Mouse (Mus musculus) CH12.LX (cell line): ENCODE measurements at regions not wholly inside any gene's neighbourhood (a gene's known extent, or its start where the extent isn't known, plus 50 kb on each side); places are given as distances from the start of the nearest gene placed in this dataset.

Experiments used
- DNase-seq: peaks from one replicate; pipeline ENCODE4 v3.0.0-alpha.2; 2013; ENCODE audit errors: extremely low read depth
- H3K27ac ChIP-seq: 2 replicates; pipeline ENCODE4 v1.5.1; 2012; ENCODE audit warnings: low read depth, mild to moderate bottlenecking, control low read depth, moderate library complexity; ENCODE audit not compliant: insufficient read depth
- H3K27me3 ChIP-seq: replicated peaks from 2 replicates; pipeline ENCODE3; 2012; ENCODE audit warnings: inconsistent platforms
- H3K36me3 ChIP-seq, 2 experiments: replicated peaks in 1 of 2; 2 replicates each; pipeline versions ENCODE3 to v1.6.1; 2012; ENCODE audit warnings: inconsistent platforms in 1 of 2, low read length in 1 of 2, mild to moderate bottlenecking in 1 of 2, mixed read lengths in 1 of 2, moderate library complexity in 1 of 2; ENCODE audit not compliant: control insufficient read depth in 1 of 2, insufficient read depth in 1 of 2
- H3K4me1 ChIP-seq, 2 experiments: 2 replicates each; pipeline ENCODE4 v1.6.1; 2012; ENCODE audit warnings: inconsistent platforms in 1 of 2, moderate library complexity in 1 of 2; ENCODE audit not compliant: insufficient read depth in 2 of 2, control insufficient read depth in 1 of 2
- H3K4me2 ChIP-seq: 2 replicates; pipeline ENCODE4 v1.6.1; 2012; ENCODE audit warnings: low read depth, mild to moderate bottlenecking, control low read depth; ENCODE audit not compliant: poor library complexity, insufficient read depth, severe bottlenecking
- H3K4me3 ChIP-seq, 3 experiments: fragments of 150-350 bp in 1 of 3; sonication (generic) in 1 of 3; replicated peaks in 1 of 3; 2 replicates each; pipeline versions ENCODE3 to v1.5.1; 2011 to 2012; ENCODE audit warnings: low read depth in 2 of 3, low read length in 2 of 3, mild to moderate bottlenecking in 2 of 3, moderate library complexity in 2 of 3, control low read depth in 1 of 3, improper control_type of control experiment in 1 of 3, inconsistent platforms in 1 of 3, mixed read lengths in 1 of 3; ENCODE audit not compliant: poor library complexity in 1 of 3
- H3K79me2 ChIP-seq: replicated peaks from 2 replicates; pipeline ENCODE4 v1.6.1; 2012; ENCODE audit warnings: mild to moderate bottlenecking, moderate library complexity; ENCODE audit not compliant: control insufficient read depth, poor library complexity, insufficient read depth, severe bottlenecking; ENCODE audit errors: extremely low read depth
- H3K9ac ChIP-seq: 2 replicates; pipeline ENCODE4 v1.6.1; 2012; ENCODE audit warnings: low read depth, mild to moderate bottlenecking, control low read depth, moderate library complexity; ENCODE audit not compliant: insufficient read depth
- H3K9me3 ChIP-seq: replicated peaks from 2 replicates; pipeline ENCODE3; 2012; ENCODE audit warnings: low read length, inconsistent platforms, mixed read lengths
- CHD1 ChIP-seq: IDR thresholded peaks from 2 replicates; pipeline ENCODE4 v1.6.1; 2012; ENCODE audit warnings: low read depth, low read length, improper control_type of control experiment, inconsistent platforms
- CTCF ChIP-seq, 2 experiments: IDR thresholded peaks in 1 of 2; conservative IDR thresholded peaks in 1 of 2; 2 replicates each; pipeline ENCODE4 v1.5.1; 2011 to 2012; ENCODE audit warnings: low read depth in 2 of 2, low read length in 2 of 2, improper control_type of control experiment in 1 of 2, inconsistent platforms in 1 of 2, mild to moderate bottlenecking in 1 of 2, moderate library complexity in 1 of 2
- E2F4 ChIP-seq: IDR thresholded peaks from 2 replicates; pipeline ENCODE4 v1.6.1; 2011; ENCODE audit warnings: low read depth, low read length, improper control_type of control experiment; ENCODE audit not compliant: insufficient replicate concordance
- ELF1 ChIP-seq: IDR thresholded peaks from 2 replicates; pipeline ENCODE4 v1.6.1; 2014; ENCODE audit warnings: low read depth, mild to moderate bottlenecking, inconsistent platforms, low read length, improper control_type of control experiment
- GABPA ChIP-seq: IDR thresholded peaks from 2 replicates; pipeline ENCODE4 v1.6.1; 2012; ENCODE audit warnings: low read depth, low read length, improper control_type of control experiment, inconsistent platforms; ENCODE audit not compliant: insufficient replicate concordance
- HCFC1 ChIP-seq: IDR thresholded peaks from 2 replicates; pipeline ENCODE4 v1.6.1; 2012; ENCODE audit warnings: low read depth, mild to moderate bottlenecking, inconsistent platforms, low read length, improper control_type of control experiment
- IRF4 ChIP-seq: IDR thresholded peaks from 2 replicates; pipeline ENCODE4 v1.6.1; 2014; ENCODE audit warnings: low read depth, mild to moderate bottlenecking, inconsistent platforms, low read length, improper control_type of control experiment
- JUN ChIP-seq: IDR thresholded peaks from 2 replicates; pipeline ENCODE4 v1.6.1; 2011; ENCODE audit warnings: low read depth, mild to moderate bottlenecking, low read length, improper control_type of control experiment, moderate library complexity; ENCODE audit not compliant: insufficient read depth
- KAT2A ChIP-seq: IDR thresholded peaks from 2 replicates; pipeline ENCODE4 v1.6.1; 2012; ENCODE audit warnings: low read length, improper control_type of control experiment, inconsistent platforms; ENCODE audit not compliant: insufficient replicate concordance
- MAZ ChIP-seq: IDR thresholded peaks from 2 replicates; pipeline ENCODE4 v1.6.1; 2012; ENCODE audit warnings: low read depth, mild to moderate bottlenecking, inconsistent platforms, low read length, improper control_type of control experiment, moderate library complexity
- MXI1 ChIP-seq: IDR thresholded peaks from 2 replicates; pipeline ENCODE4 v1.6.1; 2011; ENCODE audit warnings: mild to moderate bottlenecking, low read depth, low read length, improper control_type of control experiment
- MYC ChIP-seq: IDR thresholded peaks from 2 replicates; pipeline ENCODE4 v1.6.1; 2011; ENCODE audit warnings: low read depth, mild to moderate bottlenecking, improper control_type of control experiment, low read length
- NRF1 ChIP-seq: IDR thresholded peaks from 2 replicates; pipeline ENCODE4 v1.6.1; 2014; ENCODE audit warnings: low read depth, mild to moderate bottlenecking, inconsistent platforms, low read length, improper control_type of control experiment, moderate library complexity
- POLR2A ChIP-seq: IDR thresholded peaks from 2 replicates; pipeline ENCODE4 v1.6.1; 2011; ENCODE audit warnings: low read depth, mild to moderate bottlenecking, improper control_type of control experiment, low read length
- POLR2AphosphoS2 ChIP-seq: IDR thresholded peaks from 2 replicates; pipeline ENCODE4 v1.6.1; 2011; ENCODE audit warnings: low read depth, low read length, improper control_type of control experiment
- RCOR1 ChIP-seq: conservative IDR thresholded peaks from 2 replicates; pipeline ENCODE4 v1.6.1; 2012; ENCODE audit warnings: low read depth, mild to moderate bottlenecking, inconsistent platforms, low read length, improper control_type of control experiment
- TBP ChIP-seq: conservative IDR thresholded peaks from 2 replicates; pipeline ENCODE4 v1.6.1; 2011; ENCODE audit warnings: low read depth, low read length, improper control_type of control experiment
- USF2 ChIP-seq: conservative IDR thresholded peaks from 2 replicates; pipeline ENCODE4 v1.6.1; 2011; ENCODE audit warnings: low read depth, low read length, improper control_type of control experiment
- ZC3H11A ChIP-seq: IDR thresholded peaks from 2 replicates; pipeline ENCODE4 v1.6.1; 2012; ENCODE audit warnings: low read depth, mild to moderate bottlenecking, inconsistent platforms, low read length, improper control_type of control experiment
- ZKSCAN1 ChIP-seq: IDR thresholded peaks from 2 replicates; pipeline ENCODE4 v1.6.1; 2012; ENCODE audit warnings: low read depth, inconsistent platforms, low read length, improper control_type of control experiment, borderline replicate concordance
- ZMIZ1 ChIP-seq: IDR thresholded peaks from 2 replicates; pipeline ENCODE4 v1.6.1; 2012; ENCODE audit warnings: low read depth, mild to moderate bottlenecking, inconsistent platforms, low read length, improper control_type of control experiment
- dilution Hi-C: fragments of 300-500 bp; cut with MboI; formaldehyde crosslinking; loops from 2 replicates; pipeline ENCODE4 v1.14.3; 2020; ENCODE audit warnings: low sequenced_read_pairs; ENCODE audit not compliant: extremely low pct_unique_long_range_greater_than_20kb, extremely low pct_ligation_motif_present
- in situ Hi-C: fragments of 300-500 bp; cut with MboI; formaldehyde crosslinking; loops from 3 replicates; pipeline ENCODE4 v1.14.3; 2019; ENCODE audit warnings: low sequenced_read_pairs, low pct_ligation_motif_present, low pct_unique_long_range_greater_than_20kb, mixed read lengths

GRCm38 (mm10) chr10:66558097-66558840 is 537.7 kb upstream of the Jmjd1c start:
- Histone ChIP-seq H3K27ac (no peak overlapping the region), H3K4me1 (no peaks in the 10 kb centered on the region), H3K79me2 (no peaks in the 10 kb centered on the region), H3K4me2 (no peak overlapping the region), H3K9ac (no peak overlapping the region), H3K9me3 (no peaks in the 10 kb centered on the region), H3K27me3 (peaks cover 5% of the 10 kb centered on the region), H3K4me3 (no peak overlapping the region), H3K36me3 (no peaks in the 10 kb centered on the region)
- in situ Hi-C loops: no loop called here
- DNase-seq: no peak
- dilution Hi-C loops: no loop called here
- TF ChIP-seq CTCF (conservative IDR thresholded peaks at IDR 0.05 in 1 of 2, IDR thresholded peaks at IDR 0.05 in 1 of 2; ENCODE audit: low read depth in 2 of 2, low read length in 2 of 2): no peak
- TF ChIP-seq ELF1: no peak
- TF ChIP-seq ZMIZ1: no peak
- no peak for TF ChIP-seq USF2
- no peak for TF ChIP-seq NRF1
- TF ChIP-seq IRF4: no peak
- TF ChIP-seq MAZ: no peak
- TF ChIP-seq KAT2A: no peak
- no peak for TF ChIP-seq RCOR1
- TF ChIP-seq CHD1: no peak

- Histone ChIP-seq H3K27me3 (peaks cover 7% of the 10 kb centered on the region), H3K9me3 (no peaks in the 10 kb centered on the region), H3K4me3 (no peak overlapping the region), H3K4me1 (no peaks in the 10 kb centered on the region), H3K27ac (no peak overlapping the region), H3K9ac (no peak overlapping the region), H3K36me3 (no peaks in the 10 kb centered on the region), H3K79me2 (no peaks in the 10 kb centered on the region), H3K4me2 (no peak overlapping the region)
- in situ Hi-C loops (no loop called here), dilution Hi-C loops (no loop called here)
- TF ChIP-seq E2F4 (no peak), ELF1 (no peak), MAZ (no peak), POLR2AphosphoS2 (no peak), CTCF (conservative IDR thresholded peaks at IDR 0.05 in 1 of 2, IDR thresholded peaks at IDR 0.05 in 1 of 2; ENCODE audit: low read depth in 2 of 2, low read length in 2 of 2) (no peak), ZKSCAN1 (no peak), ZC3H11A (no peak), POLR2A (no peak), KAT2A (no peak), TBP (no peak), JUN (no peak), HCFC1 (no peak), GABPA (no peak), MYC (no peak), MXI1 (no peak)
- no peak for DNase-seq
These were observed 530.6 kb upstream of the Jmjd1c start for GRCm38 (mm10) chr10:66565374-66565773.
